Mouse (Mus musculus) T-helper 17 cell (primary cell): ENCODE measurements around the gene Ch25h.

Source experiments
- in situ Hi-C, 2 experiments: fragments of 300-600 bp; cut with MboI, MseI; formaldehyde crosslinking; loops; 1 replicate in 1 of 2; 2 replicates in 1 of 2; pipeline ENCODE4 v1.15.1; 2025; ENCODE audit warnings: high pct_unique_total_duplicates in 2 of 2

The Ch25h gene

DNA sequence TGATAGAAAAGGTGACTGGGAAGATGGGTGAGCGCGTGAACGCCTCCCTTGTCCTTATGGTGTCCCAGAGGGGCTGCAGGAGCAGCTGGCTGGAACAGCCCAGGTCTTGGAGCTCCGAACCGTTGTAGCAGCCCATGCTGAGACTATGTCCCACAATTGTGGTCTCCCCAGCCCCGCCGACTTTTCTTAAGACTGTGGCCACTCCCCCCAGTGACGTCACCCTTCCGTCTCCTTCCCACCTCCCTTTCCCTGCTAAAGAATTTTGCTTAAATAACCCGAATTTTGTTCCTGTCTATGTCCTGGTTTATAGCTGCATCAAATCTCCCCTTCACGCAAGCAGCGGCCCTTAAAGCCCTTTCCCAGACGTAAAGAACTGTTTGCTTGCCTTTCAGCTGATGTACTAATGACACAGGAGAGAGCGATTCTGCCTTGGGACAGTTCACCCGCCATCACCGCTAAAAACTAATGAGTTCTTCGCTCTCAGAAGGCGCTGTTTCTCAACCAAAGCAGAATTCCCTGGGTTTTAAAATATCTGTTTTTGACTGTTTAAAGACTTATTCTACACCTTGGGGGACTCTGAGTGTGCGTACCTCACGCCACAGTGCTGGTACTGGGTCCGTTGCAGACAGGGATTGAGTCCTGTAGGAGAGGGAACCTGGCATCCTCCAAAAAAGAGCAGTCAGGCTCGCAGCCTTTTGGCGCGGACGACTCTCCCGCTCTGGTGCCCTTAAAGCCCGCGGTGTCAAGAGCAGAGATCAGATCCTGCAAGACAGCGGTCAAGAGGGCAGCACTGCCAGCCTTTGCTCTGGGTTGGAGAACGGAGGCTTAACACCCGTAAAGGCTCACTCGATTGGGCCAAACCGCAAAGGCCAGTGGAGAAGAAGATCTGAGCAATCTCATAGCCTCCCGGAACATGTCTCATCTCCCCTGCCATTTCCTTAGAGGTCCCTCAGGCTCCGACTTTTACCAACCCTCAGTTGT lies at the start of gene Ch25h:
Ch25h (minus strand) TSS at position 174 of the 981 bp plus-strand sequence.
- in situ Hi-C loops, result no loop called here

DNA sequence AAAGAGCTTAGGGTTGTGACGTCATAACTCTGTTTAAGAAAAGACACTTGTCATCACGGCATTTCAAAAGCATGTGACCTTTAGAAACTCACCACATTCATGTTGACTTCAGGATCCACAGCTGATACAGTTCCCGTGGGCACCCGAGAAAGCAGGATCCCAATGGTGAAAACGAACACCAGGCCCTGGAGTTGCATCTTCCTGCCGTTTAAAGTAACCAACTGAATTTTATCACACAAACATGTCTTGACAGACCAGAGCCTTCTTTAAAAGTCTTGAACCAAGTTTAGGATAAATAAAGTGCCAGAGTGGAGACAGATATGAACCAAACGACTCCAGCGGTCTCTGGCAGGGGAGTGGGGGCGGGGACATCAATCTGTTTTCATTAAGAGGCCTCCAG lies 49.7 kb upstream of the Ch25h start:
- in situ Hi-C loops, result no loop called here

GRCm38 (mm10) chr19:34523106-34523725 lies 48.3 kb upstream of the Ch25h start:
- in situ Hi-C loops, result no loop called here

- in situ Hi-C loops, result no loop called here
These were observed 47.0 kb upstream of the Ch25h start for GRCm38 (mm10) chr19:34521978-34522377.

DNA sequence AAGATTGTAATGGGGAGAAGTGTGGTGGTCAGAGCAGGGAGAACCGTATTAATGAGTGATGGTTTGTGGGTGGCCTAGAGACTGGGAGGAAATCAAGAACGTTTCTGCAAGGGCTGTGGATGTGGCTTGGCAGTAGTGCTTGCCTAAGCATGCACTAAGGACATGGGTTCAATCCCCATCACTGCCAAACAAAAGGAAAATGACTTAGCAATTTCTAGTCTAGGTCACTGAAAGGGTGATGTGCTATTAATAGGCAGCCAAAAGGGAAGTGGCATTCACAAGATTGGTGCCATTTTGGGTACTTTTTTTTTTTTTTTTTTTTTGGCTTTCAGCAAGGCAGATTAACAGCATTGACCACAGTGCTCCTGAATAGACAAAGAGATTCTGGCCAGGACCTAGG lies 46.4 kb upstream of the Ch25h start:
- in situ Hi-C loops, result no loop called here

DNA sequence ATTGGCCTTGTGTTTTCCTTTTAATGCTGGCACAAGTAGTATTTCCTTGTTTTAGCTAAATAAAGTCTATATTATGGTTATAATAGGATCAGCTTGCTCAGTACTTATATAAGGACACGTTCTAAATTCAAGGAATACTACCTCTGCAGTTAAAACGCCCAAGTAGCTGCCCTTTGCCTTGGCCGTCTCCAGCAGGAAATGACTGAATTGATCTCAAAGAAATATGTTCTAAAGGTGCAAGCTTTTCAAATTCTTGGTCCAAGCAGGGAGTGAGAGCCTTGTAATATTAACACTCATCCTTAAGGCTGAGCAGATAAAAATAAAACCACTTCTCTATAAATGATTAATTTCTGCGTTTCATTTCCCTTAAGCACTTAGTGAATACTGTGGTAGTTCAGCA lies 45.1 kb upstream of the Ch25h start:
- in situ Hi-C loops, result no loop called here

DNA sequence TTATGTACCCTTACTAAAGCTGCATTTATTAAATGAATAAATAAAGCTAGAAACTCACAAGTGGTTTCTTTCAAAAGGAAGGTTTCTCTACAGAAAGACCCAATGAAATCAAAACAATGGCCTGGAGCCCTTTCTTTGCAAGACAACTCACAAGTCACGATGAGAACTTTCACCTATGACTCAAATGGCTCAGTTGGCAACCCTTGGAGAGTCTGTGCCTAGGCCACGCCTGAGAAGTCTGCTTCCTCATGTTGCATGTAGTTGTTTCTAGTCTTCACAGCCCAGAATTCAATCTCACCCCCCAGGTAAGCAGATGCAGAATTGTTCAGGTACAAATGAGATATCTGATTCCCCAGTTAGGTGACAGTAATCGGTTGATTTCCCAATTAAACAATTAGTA lies 44.7 kb upstream of the Ch25h start:
- in situ Hi-C loops, result no loop called here

DNA sequence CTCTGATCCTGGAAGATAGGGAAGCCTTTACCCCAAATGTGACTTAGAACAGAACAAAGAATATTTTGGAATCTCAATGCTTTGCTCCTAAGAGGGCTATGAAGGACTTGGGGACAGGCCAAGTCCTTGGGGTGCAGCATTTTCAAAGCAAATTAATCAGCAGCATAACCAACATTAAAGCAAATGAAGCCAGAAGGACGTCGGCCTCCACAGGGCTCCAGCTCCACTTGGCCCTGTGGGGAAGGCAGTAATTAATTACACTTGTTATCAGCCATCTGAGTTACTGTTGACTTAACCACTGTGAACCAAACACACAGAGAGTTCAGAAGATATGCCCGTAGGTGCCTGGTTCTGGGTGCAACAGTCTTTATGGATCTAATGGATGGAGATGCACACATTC lies 43.8 kb upstream of the Ch25h start:
- in situ Hi-C loops, result no loop called here

DNA sequence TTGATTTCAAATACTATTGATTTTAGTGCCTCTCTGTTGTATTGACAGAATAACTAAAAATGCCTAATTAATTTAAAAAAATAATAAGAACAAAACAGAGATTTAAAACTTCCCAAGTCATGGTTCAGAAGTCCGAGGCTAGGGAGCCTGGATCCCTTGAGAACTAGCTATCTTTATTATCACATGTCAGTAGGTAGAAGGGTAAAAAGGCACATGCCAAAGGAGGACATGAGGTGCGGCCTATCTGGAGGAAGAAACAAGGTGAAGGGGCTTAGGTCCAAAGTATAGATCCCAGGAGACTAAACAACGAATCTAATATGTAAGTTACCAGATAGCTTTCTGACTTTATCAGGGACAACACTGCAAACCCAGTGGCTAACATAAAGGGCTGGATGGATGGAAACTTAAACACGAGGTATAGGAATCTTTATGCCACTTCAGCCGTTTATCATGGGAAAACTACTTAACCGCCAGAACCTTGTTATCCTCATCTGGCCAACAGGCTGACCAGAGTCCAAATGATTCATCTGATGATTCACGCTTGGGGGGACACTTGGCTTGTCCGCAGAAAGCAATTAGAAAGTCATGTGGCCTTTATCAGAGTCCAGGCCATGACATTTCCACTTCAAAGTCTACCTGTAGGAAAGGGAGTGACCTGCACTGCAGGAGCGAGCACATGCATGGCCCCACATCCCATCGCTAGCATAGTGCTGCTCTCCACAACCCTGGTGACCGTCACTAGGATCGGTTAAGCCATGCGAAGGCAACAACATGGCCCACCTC lies 43.0 kb upstream of the Ch25h start:
- in situ Hi-C loops, result no loop called here

DNA sequence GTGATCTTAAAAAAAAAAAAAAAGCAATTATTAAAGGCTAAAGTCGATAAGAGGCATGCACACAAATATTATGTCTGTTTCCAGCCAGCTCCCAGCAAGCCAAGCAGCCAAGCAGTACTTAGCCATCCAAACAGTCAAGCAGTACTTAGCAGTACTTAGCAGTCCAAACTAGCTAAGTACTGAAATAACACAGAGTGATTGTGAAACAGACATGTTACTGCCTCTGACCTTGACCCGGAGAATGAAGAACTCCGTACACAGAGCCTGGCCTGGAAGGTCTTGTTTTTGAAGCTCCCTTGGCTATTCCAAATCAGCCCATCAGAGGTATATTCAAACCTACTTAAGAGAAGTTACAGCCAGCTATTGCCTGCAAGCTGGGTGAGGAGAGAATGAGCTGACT lies 42.2 kb upstream of the Ch25h start:
- in situ Hi-C loops, result no loop called here

- in situ Hi-C loops, result no loop called here
These were observed 41.4 kb upstream of the Ch25h start for GRCm38 (mm10) chr19:34516346-34516745.

DNA sequence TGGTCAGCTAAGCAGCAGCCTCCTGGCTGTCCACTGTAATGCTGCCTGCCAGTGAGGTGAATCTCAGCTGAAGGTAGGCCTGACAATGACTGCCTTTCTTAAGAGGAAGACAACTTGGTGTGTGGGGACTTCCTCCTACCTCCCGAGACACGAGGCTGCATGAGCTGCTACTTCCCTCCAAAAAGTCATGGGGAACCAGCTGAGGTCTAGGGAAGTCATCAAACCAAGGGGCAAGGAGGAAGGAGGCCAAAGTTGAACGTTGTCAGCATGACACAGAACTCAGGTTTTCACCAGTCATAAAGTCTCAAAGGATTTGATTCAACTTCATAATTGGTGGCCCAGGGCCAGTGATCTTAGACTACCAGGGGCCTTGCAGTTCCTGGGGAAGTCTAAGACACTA lies 40.7 kb upstream of the Ch25h start:
- in situ Hi-C loops, result no loop called here

DNA sequence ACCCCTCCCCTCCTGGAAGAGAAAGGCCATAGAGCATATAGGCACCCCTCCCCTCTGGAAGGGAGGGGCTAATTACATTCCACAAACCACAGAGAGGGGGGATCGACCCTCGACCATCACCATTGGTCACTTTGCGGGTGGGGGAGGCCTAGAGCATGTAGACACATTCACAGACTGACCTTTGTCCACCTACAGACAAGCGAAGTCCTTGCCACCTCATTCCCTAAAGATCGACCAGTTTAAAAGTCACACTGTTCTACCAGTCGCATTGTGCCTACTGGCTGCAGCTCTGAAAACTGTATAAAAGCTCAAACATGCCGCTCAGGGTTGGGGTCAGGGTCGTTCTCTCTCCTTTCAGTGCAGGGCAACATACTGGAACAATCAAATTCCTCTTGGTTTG lies 36.6 kb upstream of the Ch25h start:
- in situ Hi-C loops, result no loop called here

DNA sequence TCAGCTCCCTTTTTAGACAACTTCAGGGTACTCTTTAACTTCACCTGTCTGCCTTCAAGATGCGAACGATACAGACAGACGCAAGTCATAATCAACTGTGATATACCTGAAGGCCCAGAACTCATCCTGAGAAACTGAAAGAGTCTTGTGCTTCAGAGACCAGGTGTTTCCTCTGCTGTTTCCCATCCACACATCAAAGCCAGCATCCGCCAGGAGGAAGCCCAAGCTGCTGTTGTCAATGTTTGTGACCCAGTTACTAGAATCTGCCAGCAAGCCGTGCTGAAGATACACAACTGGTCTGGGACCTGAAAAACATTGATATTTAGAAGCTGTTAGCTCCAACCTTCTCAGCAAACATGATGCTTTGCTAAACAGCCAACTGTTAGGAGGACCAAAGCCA lies 35.8 kb upstream of the Ch25h start:
- in situ Hi-C loops, result no loop called here

DNA sequence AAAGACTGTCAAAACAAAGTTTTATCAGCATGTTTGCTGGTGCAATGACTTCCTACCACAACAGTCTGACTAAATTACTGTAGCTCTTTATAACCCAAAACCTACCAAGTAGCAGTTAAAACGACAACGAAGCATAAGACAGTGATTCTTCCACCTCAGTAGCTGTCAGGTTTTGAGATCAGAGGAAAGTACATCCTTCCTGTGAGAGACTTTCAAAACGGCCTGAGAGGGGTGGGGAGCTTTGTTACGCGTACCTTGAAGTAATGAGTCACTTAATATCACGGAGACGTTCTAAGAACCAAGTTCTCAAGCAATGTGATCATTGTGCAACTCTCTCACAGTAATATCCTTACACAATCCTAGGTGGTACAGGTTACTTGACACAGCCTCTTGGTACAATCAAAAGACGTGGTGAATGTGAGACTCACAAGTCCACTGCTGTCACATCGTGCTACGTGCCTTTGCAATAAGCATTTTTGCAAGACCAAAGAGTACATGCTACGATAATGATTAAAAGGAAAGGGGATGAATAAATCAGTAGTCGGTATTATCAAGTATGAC lies 30.3 kb upstream of the Ch25h start:
- in situ Hi-C loops, result loop anchor here in 1 of 2 experiments (10.0 kb wide), 1 partner anchor 60 kb away; no protein-coding TSS in a partner anchor

DNA sequence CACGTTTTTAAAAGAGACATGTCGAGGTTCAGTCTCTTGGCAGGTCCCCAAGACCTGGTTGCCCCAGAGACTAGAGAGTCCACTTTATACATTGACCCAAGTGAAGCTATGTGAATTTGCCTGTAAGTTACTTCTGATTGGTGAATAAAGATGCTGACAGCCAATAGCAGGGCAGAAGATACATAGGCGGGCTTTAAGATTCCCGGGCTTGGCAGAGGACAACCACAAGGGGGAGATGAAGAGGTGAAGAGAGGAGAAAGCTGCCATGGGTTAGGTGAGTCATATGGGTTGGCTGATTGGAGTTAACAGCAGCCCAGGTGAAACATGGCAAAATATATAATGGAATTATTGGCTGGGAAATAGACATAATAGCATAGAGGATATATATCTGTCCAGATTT lies 25.8 kb upstream of the Ch25h start:
- in situ Hi-C loops, result loop anchor here (5.0 to 10.0 kb wide), 4 partner anchors 42 to 277 kb away; no protein-coding TSS in a partner anchor

DNA sequence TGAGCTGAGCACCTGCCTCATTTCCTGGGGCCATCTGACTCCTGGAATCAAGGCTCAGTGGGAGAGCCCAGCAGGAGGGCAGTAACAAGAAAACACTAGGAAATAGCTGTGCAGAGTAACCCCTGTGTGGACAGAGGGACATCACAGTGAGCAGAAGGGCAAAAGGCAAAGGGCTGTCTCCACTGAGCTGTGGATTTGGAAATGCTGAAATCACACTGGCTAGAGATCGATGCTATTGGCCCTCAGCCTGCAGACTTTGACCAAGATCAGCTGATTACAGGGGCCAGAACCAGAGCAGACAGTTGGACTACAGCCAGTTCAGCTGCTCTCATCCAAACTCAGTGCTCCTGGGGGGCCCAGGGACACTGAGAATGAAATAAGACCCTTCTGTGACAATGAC lies 21.4 kb upstream of the Ch25h start:
- in situ Hi-C loops, result no loop called here

GRCm38 (mm10) chr19:34493859-34494258 lies 18.9 kb upstream of the Ch25h start:
- in situ Hi-C loops, result loop anchor here in 1 of 2 experiments (5.0 kb wide), 1 partner anchor 162 kb away; no protein-coding TSS in a partner anchor

GRCm38 (mm10) chr19:34483547-34483946 lies 8.6 kb upstream of the Ch25h start:
- in situ Hi-C loops, result loop anchor here (5.0 kb wide), 2 partner anchors 151 to 241 kb away; no protein-coding TSS in a partner anchor

DNA sequence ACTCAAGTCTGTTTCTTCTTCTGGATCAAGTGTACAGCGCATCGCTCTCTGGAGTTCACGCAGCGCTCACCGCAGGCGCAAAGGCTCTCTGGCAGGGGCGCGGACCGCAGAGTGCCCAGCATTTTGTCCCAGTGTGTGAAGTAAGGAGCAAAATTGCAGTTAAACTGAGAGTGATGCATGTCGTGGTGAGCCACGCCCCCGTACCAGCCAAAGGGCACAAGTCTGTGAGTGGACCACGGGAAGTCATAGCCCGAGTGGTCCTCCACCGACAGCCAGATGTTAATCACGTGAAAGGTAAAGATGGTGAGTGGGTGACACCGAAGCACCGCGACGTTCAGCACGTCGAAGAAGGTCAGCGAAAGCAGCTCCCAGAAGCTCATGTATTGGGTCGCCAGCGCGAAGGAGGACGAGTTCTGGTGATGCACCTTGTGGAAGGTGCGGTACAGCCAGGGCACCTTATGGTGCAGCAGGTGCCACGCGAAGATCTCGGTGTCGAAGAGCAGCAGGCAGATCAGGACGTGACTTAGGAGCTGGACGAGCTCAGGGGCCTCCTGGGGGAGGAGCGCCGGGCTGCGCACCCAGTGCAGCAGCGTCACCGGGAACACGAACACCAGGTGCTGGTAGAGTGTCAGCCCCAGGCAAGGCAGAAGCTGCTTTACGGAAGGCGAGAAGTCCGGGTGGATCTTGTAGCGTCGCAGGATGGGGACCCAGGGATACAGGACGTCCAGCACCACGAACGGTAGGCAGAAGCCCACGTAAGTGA lies 555 bp downstream of the Ch25h start:
- in situ Hi-C loops, result no loop called here

- in situ Hi-C loops, result no loop called here
These were observed 3.3 kb downstream of the Ch25h start for GRCm38 (mm10) chr19:34471703-34472102.
